Mouse (Mus musculus): ENCODE data around the gene Htra3.

DNA sequence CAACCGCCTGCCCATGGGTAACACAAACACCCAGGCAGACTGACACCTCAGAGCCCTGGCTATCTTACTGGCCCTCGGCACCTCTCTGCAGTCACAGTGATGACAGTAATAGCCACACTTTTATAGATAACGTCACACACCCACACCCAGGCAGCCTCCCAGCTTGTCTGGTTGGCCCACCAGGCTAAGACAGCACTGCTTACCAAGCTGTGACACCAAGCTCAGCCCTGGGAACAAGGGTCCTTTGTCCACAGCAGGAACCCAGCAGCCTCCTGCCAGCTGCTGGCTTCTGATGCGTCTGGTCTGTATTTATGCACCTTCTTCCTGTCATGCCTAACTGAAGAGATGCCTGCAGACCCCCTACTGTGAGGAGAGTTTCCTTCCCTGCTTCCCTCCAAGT lies 58.5 kb downstream of the Htra3 start:
- TF ChIP-seq CTCF (IDR thresholded peaks at IDR 0.05; ENCODE audit: extremely low read depth, insufficient read depth, insufficient read length, insufficient replicate concordance) (no peak), POLR2A (IDR thresholded peaks at IDR 0.05; ENCODE audit: low read depth, low read length) (no peak)

All from spleen, adult 2 months (tissue).